Mouse (Mus musculus) limb, embryonic 11.5 days (tissue): ENCODE data around the gene Eef2k. TPM values are rescaled to one million over a fixed set of nuclear protein-coding genes. Genes with fewer than 3 reads are reported as not detected.
A peak's percentile ranks its signal among the peaks of the same experiment; 100 is the strongest.

Experiments
- ATAC-seq: fragments of 200-750 bp; cut with Nextera tagmentation; 2 replicates; pipeline ENCODE4 v1.8.0; 2017; ENCODE audit warnings: low read depth; ENCODE audit not compliant: insufficient number of reproducible peaks, low FRiP score, low TSS enrichment
- DNase-seq: peaks from one replicate; pipeline ENCODE4 v3.0.0-alpha.2; 2015; ENCODE audit warnings: low spot score
- H3K27ac ChIP-seq: fragments of 300-500 bp; sonication (generic); replicated peaks from 2 replicates; pipeline ENCODE4 v1.5.1; 2014; ENCODE audit warnings: low read depth, mild to moderate bottlenecking, low read length
- H3K27me3 ChIP-seq: fragments of 300-500 bp; sonication (generic); 2 replicates; pipeline ENCODE4 v1.6.1; 2014; ENCODE audit warnings: mild to moderate bottlenecking, low read length, mixed read lengths; ENCODE audit not compliant: control insufficient read depth, insufficient read depth
- H3K36me3 ChIP-seq: fragments of 300-500 bp; sonication (generic); 2 replicates; pipeline ENCODE4 v1.6.1; 2014; ENCODE audit warnings: mild to moderate bottlenecking, low read length, moderate library complexity, mixed read lengths; ENCODE audit not compliant: control insufficient read depth, insufficient read depth
- H3K4me1 ChIP-seq: fragments of 300-500 bp; sonication (generic); 2 replicates; pipeline ENCODE4 v1.6.1; 2014; ENCODE audit warnings: low read length, mixed read lengths; ENCODE audit not compliant: control insufficient read depth, insufficient read depth
- H3K4me2 ChIP-seq: fragments of 300-500 bp; sonication (generic); 2 replicates; pipeline ENCODE4 v1.6.1; 2014; ENCODE audit warnings: low read depth, mild to moderate bottlenecking, moderate library complexity; ENCODE audit not compliant: severe bottlenecking
- H3K4me3 ChIP-seq: fragments of 300-500 bp; sonication (generic); 2 replicates; pipeline ENCODE4 v1.5.1; 2014; ENCODE audit warnings: low read depth, low read length
- H3K9ac ChIP-seq: fragments of 300-500 bp; sonication (generic); 2 replicates; pipeline ENCODE4 v1.6.1; 2014; ENCODE audit warnings: mild to moderate bottlenecking, low read length
- H3K9me3 ChIP-seq: fragments of 300-500 bp; sonication (generic); 2 replicates; pipeline ENCODE4 v1.6.1; 2016; ENCODE audit warnings: low read length; ENCODE audit not compliant: control insufficient read depth
- WGBS: fragments of 180-500 bp; shearing (Covaris S2); extraction: QIAGEN DNeasy Blood & Tissue Kit; methylation state at CpG from one replicate; pipeline ENCODE4 v1.1.7; 2014; 5-methylcytosine and 5-hydroxymethylcytosine counted together
- polyA plus RNA-seq: library from polyadenylated mRNA; unstranded; fragments of >200 nt; fragmentation: Nextera tagmentation; extraction: Ambion mirVana; gene quantifications from 2 replicates; pipeline ENCODE4 v1.2.1, GENCODE M21; 2014

The Eef2k gene
- polyA plus RNA-seq, 1 experiment from 2014 or later, result 9.6 TPM

DNA sequence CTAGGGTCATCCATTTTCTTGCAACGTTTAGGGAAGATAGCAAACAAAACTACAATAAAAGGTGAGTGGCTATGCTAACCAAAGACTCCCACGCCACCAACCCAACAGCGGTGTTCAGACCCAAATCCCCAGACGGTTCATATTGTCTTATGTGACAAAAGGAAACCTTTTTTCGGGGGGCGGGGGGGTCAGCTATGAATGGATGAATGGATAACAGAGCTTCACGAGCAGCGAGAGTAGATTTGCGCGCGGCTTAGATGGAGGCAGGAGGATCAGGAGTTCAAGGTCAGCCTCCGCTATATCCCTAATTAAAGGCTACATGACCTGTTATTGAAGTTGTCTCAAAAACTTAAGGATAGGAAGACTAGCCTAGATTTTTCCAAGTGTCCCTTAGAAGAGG, 6.3 kb upstream of the Eef2k start:
- WGBS, result 7% methylated on average over 12 of the region's 12 CpGs
- peak overlapping the region; percentile 25 for H3K4me2 ChIP-seq
- H3K9me3 ChIP-seq, result no peaks in the 10 kb centered on the region
- H3K27me3 ChIP-seq, result no peaks in the 10 kb centered on the region
- H3K27ac ChIP-seq, result no peak overlapping the region
- DNase-seq (peak; percentile 67), ATAC-seq (no peak)
- no peaks in the 10 kb centered on the region for H3K4me1 ChIP-seq
- H3K4me3 ChIP-seq, result peak overlapping the region; percentile 54
- no peak overlapping the region; the same call in 1 of the 2 replicates for H3K9ac ChIP-seq
- no peaks in the 10 kb centered on the region for H3K36me3 ChIP-seq

- ATAC-seq, result no peak
- no peak for DNase-seq
- WGBS, result 60% methylated on average over 5 of the region's 5 CpGs
- H3K4me1 ChIP-seq, result no peaks in the 10 kb centered on the region
- H3K9me3 ChIP-seq, result no peaks in the 10 kb centered on the region
- no peaks in the 10 kb centered on the region for H3K27me3 ChIP-seq
- no peak overlapping the region for H3K4me3 ChIP-seq
- H3K9ac ChIP-seq, result no peak overlapping the region
- H3K36me3 ChIP-seq, result no peaks in the 10 kb centered on the region
- no peak overlapping the region for H3K4me2 ChIP-seq
- H3K27ac ChIP-seq, result no peak overlapping the region
These were observed 4.0 kb upstream of the Eef2k start for GRCm38 (mm10) chr7:120838436-120839160.

DNA sequence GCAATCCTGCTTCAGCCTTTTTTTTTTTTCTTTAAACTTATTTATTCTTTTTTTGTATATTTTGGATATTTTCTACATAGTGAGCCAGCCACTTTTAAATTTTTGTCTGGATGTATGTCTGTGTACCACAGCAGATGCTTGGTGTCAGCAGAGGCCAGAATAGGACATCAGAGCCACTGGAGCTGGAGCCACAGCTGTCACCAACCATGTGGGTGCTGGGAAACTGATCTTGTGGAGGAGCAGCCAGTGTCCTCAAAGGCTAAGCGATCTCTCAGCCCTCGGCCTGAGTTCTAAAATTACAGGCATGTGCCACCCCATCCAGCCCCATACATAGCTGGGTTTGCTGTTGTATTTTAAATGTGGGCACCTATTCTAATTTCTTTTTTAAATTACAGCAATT, 2.8 kb upstream of the Eef2k start:
- ATAC-seq (no peak), DNase-seq (no peak)
- Histone ChIP-seq H3K4me1 (no peaks in the 10 kb centered on the region; the same call in 1 of the 2 replicates), H3K27ac (no peak overlapping the region), H3K4me2 (no peak overlapping the region), H3K9ac (no peak overlapping the region), H3K9me3 (no peaks in the 10 kb centered on the region), H3K36me3 (no peaks in the 10 kb centered on the region), H3K4me3 (no peak overlapping the region), H3K27me3 (no peaks in the 10 kb centered on the region)
- 77% methylated on average over 2 of the region's 2 CpGs for WGBS

DNA sequence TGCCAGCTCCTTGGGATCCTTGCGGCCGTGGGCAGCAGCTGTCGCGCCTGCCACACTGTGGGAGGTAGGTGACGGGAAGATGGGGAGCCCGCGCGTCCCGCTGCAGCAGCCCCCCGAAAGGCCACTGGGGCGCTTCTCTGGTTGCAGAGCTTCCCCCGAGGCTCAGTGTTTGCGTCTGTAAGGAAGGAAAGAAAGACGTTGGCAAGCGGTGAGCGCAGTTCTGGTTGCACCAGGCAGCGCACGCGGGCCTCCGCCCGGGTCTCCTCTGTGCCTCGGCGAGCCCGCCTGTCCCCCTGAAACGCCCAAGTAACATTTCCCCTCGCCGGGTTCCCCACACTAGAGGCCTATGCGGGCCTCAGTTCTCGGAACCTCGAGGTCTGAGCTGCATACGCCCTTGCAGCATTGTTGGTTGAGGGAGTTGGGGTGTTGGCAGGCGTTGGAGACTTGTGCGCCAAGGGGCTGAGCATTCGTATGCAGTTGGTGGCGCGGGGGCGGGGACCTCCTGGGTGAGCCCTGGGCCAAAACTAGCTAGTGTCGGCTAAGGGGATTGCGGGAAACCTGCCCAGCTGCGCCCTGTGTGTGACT, 498 bp downstream of the Eef2k start:
- peak; percentile 84 for DNase-seq

GRCm38 (mm10) chr7:120843852-120844435, 1.3 kb downstream of the Eef2k start:
- no peak for ATAC-seq
- H3K4me2 ChIP-seq, result peak overlapping the region; percentile 79
- no peaks in the 10 kb centered on the region for H3K27me3 ChIP-seq
- peaks cover 2% of the 10 kb centered on the region; the same call in 1 of the 2 replicates for H3K4me1 ChIP-seq
- no peak overlapping the region for H3K27ac ChIP-seq
- peak overlapping the region; percentile 64 for H3K4me3 ChIP-seq
- WGBS, result 2% methylated on average over 16 of the region's 16 CpGs
- DNase-seq, result peak; percentile 59
- no peaks in the 10 kb centered on the region for H3K36me3 ChIP-seq
- H3K9ac ChIP-seq, result peak overlapping the region; percentile 83
- H3K9me3 ChIP-seq, result no peaks in the 10 kb centered on the region

More for the DNA sequence above, 498 bp downstream of the Eef2k start:
- Histone ChIP-seq H3K9me3 (no peaks in the 10 kb centered on the region), H3K4me1 (peaks cover 2% of the 10 kb centered on the region; the same call in 1 of the 2 replicates), H3K27ac (peak overlapping the region; percentile 82), H3K4me3 (peak overlapping the region; percentile 64), H3K4me2 (peak overlapping the region; percentile 79), H3K36me3 (no peaks in the 10 kb centered on the region), H3K27me3 (no peaks in the 10 kb centered on the region), H3K9ac (peak overlapping the region; percentile 83)
- WGBS, result under 1% methylated on average over 40 of the region's 40 CpGs
- peak; percentile 52 for ATAC-seq

- no peaks in the 10 kb centered on the region for H3K9me3 ChIP-seq
- no peaks in the 10 kb centered on the region for H3K27me3 ChIP-seq
- ATAC-seq (no peak), DNase-seq (no peak)
- H3K4me2 ChIP-seq, result peak overlapping the region; percentile 79
- no peak overlapping the region for H3K9ac ChIP-seq
- no peaks in the 10 kb centered on the region for H3K36me3 ChIP-seq
- H3K4me3 ChIP-seq, result peak overlapping the region; percentile 11; the same call in 1 of the 2 replicates
- WGBS, result 12% methylated on average over 9 of the region's 9 CpGs
- H3K4me1 ChIP-seq, result peaks cover 2% of the 10 kb centered on the region; the same call in 1 of the 2 replicates
- no peak overlapping the region for H3K27ac ChIP-seq
These were observed 2.1 kb downstream of the Eef2k start for GRCm38 (mm10) chr7:120844689-120845088.

- no peaks in the 10 kb centered on the region for H3K27me3 ChIP-seq
- H3K9me3 ChIP-seq, result no peaks in the 10 kb centered on the region
- no peaks in the 10 kb centered on the region for H3K36me3 ChIP-seq
- no peak overlapping the region for H3K4me3 ChIP-seq
- H3K4me1 ChIP-seq, result peaks cover 2% of the 10 kb centered on the region; the same call in 1 of the 2 replicates
- 89% methylated on average over 3 of the region's 3 CpGs for WGBS
- DNase-seq (no peak), ATAC-seq (no peak)
- no peak overlapping the region for H3K4me2 ChIP-seq
- no peak overlapping the region for H3K9ac ChIP-seq
- no peak overlapping the region for H3K27ac ChIP-seq
These were observed 6.3 kb downstream of the Eef2k start for GRCm38 (mm10) chr7:120848831-120849512.

GRCm38 (mm10) chr7:120850165-120850564, 7.5 kb downstream of the Eef2k start:
- Histone ChIP-seq H3K27me3 (no peaks in the 10 kb centered on the region), H3K9ac (no peak overlapping the region), H3K4me2 (no peak overlapping the region), H3K9me3 (no peaks in the 10 kb centered on the region), H3K36me3 (no peaks in the 10 kb centered on the region), H3K4me1 (no peaks in the 10 kb centered on the region), H3K27ac (no peak overlapping the region), H3K4me3 (no peak overlapping the region)
- WGBS, result 94% methylated on average over 3 of the region's 3 CpGs
- DNase-seq (no peak), ATAC-seq (no peak)
